Mouse (Mus musculus) MEL (cell line): ENCODE measurements around the gene Rasgef1b. TPM values are rescaled to one million over a fixed set of nuclear protein-coding genes. Genes with fewer than 3 reads are reported as not detected.

Source experiments
- DNase-seq: peaks from one replicate; pipeline ENCODE4 v3.0.0; 2011; ENCODE audit warnings: low read depth, low spot score
- H3K27ac ChIP-seq: 2 replicates; pipeline ENCODE4 v1.5.1; 2012; ENCODE audit warnings: low read depth, mild to moderate bottlenecking, control low read depth, low read length, moderate library complexity; ENCODE audit not compliant: control insufficient read depth
- H3K27me3 ChIP-seq, 2 experiments: fragments of 150-350 bp in 1 of 2; sonication (generic) in 1 of 2; 2 replicates each; pipeline ENCODE4 v1.6.1; 2012; ENCODE audit warnings: low read length in 2 of 2, mild to moderate bottlenecking in 2 of 2, improper control_type of control experiment in 1 of 2, moderate library complexity in 1 of 2; ENCODE audit not compliant: insufficient read depth in 2 of 2, control insufficient read depth in 1 of 2
- H3K36me3 ChIP-seq, 2 experiments: 2 replicates each; pipeline ENCODE4 v1.6.1; 2012 to 2014; ENCODE audit warnings: low read length in 2 of 2, improper control_type of control experiment in 1 of 2, inconsistent platforms in 1 of 2, mild to moderate bottlenecking in 1 of 2; ENCODE audit not compliant: insufficient read depth in 2 of 2, control insufficient read depth in 1 of 2
- H3K4me1 ChIP-seq, 2 experiments: fragments of 150-350 bp in 1 of 2; sonication (generic) in 1 of 2; 2 replicates each; pipeline ENCODE4 v1.6.1; 2012; ENCODE audit warnings: low read length in 2 of 2, improper control_type of control experiment in 1 of 2, mild to moderate bottlenecking in 1 of 2; ENCODE audit not compliant: insufficient read depth in 2 of 2, control insufficient read depth in 1 of 2
- H3K4me3 ChIP-seq, 2 experiments: fragments of 150-350 bp in 1 of 2; sonication (generic) in 1 of 2; 2 replicates each; pipeline ENCODE4 v1.5.1; 2012; ENCODE audit warnings: low read depth in 2 of 2, low read length in 2 of 2, mild to moderate bottlenecking in 2 of 2, moderate library complexity in 2 of 2, control low read depth in 1 of 2, improper control_type of control experiment in 1 of 2; ENCODE audit not compliant: control insufficient read depth in 1 of 2, insufficient read depth in 1 of 2
- H3K79me2 ChIP-seq: 2 replicates; pipeline ENCODE4 v1.6.1; 2012; ENCODE audit warnings: mild to moderate bottlenecking, low read length, moderate library complexity; ENCODE audit not compliant: control insufficient read depth, poor library complexity, insufficient read depth
- H3K9ac ChIP-seq: 2 replicates; pipeline ENCODE4 v1.6.1; 2012; ENCODE audit warnings: low read depth, mild to moderate bottlenecking, control low read depth, low read length, moderate library complexity; ENCODE audit not compliant: control insufficient read depth, poor library complexity, severe bottlenecking
- H3K9me3 ChIP-seq: fragments of 150-350 bp; sonication (generic); replicated peaks from 2 replicates; pipeline ENCODE4 v1.6.1; 2012; ENCODE audit warnings: mild to moderate bottlenecking, low read length, improper control_type of control experiment, moderate library complexity; ENCODE audit not compliant: insufficient read depth
- BHLHE40 ChIP-seq: IDR thresholded peaks from 2 replicates; pipeline ENCODE4 v1.6.1; 2012; ENCODE audit warnings: low read depth, mild to moderate bottlenecking, inconsistent platforms, low read length, improper control_type of control experiment, borderline replicate concordance
- CHD1 ChIP-seq: IDR thresholded peaks from 2 replicates; pipeline ENCODE4 v1.6.1; 2012; ENCODE audit warnings: low read depth, mild to moderate bottlenecking, inconsistent platforms, low read length, improper control_type of control experiment
- CTCF ChIP-seq, 3 experiments: IDR thresholded peaks in 2 of 3; conservative IDR thresholded peaks in 1 of 3; 2 replicates each; pipeline ENCODE4 v1.5.1; 2011 to 2012; ENCODE audit warnings: low read length in 3 of 3, low read depth in 2 of 3, mild to moderate bottlenecking in 2 of 3, improper control_type of control experiment in 1 of 3, inconsistent platforms in 1 of 3, mixed read lengths in 1 of 3, moderate library complexity in 1 of 3; ENCODE audit not compliant: control insufficient read depth in 1 of 3, insufficient read depth in 1 of 3, poor library complexity in 1 of 3, severe bottlenecking in 1 of 3
- EP300 ChIP-seq, 2 experiments: IDR thresholded peaks; 2 replicates each; pipeline ENCODE4 v1.6.1; 2011; ENCODE audit warnings: improper control_type of control experiment in 2 of 2, low read length in 2 of 2, low read depth in 1 of 2, mild to moderate bottlenecking in 1 of 2
- JUND ChIP-seq: IDR thresholded peaks from 2 replicates; pipeline ENCODE4 v1.6.1; 2011; ENCODE audit warnings: low read depth, mild to moderate bottlenecking, improper control_type of control experiment, low read length
- KAT2A ChIP-seq: conservative IDR thresholded peaks from 2 replicates; pipeline ENCODE4 v1.6.1; 2012; ENCODE audit warnings: low read depth, low read length, improper control_type of control experiment, inconsistent platforms
- MAFK ChIP-seq: IDR thresholded peaks from 2 replicates; pipeline ENCODE4 v1.6.1; 2011; ENCODE audit warnings: low read depth, mild to moderate bottlenecking, low read length, improper control_type of control experiment, borderline replicate concordance
- MAX ChIP-seq: IDR thresholded peaks from 2 replicates; pipeline ENCODE4 v1.6.1; 2011; ENCODE audit warnings: low read length, improper control_type of control experiment
- MAZ ChIP-seq: IDR thresholded peaks from 2 replicates; pipeline ENCODE4 v1.6.1; 2012; ENCODE audit warnings: low read depth, mild to moderate bottlenecking, inconsistent platforms, low read length, improper control_type of control experiment
- MEF2A ChIP-seq: IDR thresholded peaks from 2 replicates; pipeline ENCODE4 v1.6.1; 2014; ENCODE audit warnings: low read depth, mild to moderate bottlenecking, inconsistent platforms, low read length, improper control_type of control experiment; ENCODE audit not compliant: poor library complexity, insufficient replicate concordance, severe bottlenecking; ENCODE audit errors: extremely low read depth
- SIN3A ChIP-seq: IDR thresholded peaks from 2 replicates; pipeline ENCODE4 v1.6.1; 2012; ENCODE audit warnings: low read length, improper control_type of control experiment, inconsistent platforms
- SMC3 ChIP-seq: IDR thresholded peaks from 2 replicates; pipeline ENCODE4 v1.6.1; 2011; ENCODE audit warnings: low read depth, low read length, improper control_type of control experiment
- TAL1 ChIP-seq: IDR thresholded peaks from 2 replicates; pipeline ENCODE4 v1.6.1; 2012; ENCODE audit warnings: mild to moderate bottlenecking, inconsistent platforms, low read length, moderate library complexity, mixed read lengths
- TBP ChIP-seq: IDR thresholded peaks from 2 replicates; pipeline ENCODE4 v1.8.0; 2011; ENCODE audit warnings: low read depth, low read length, improper control_type of control experiment
- UBTF ChIP-seq: IDR thresholded peaks from 2 replicates; pipeline ENCODE4 v1.6.1; 2012; ENCODE audit warnings: low read depth, mild to moderate bottlenecking, inconsistent platforms, low read length, improper control_type of control experiment, moderate library complexity, borderline replicate concordance; ENCODE audit not compliant: insufficient read depth
- USF1 ChIP-seq: IDR thresholded peaks from 2 replicates; pipeline ENCODE4 v1.6.1; 2014; ENCODE audit warnings: low read depth, mild to moderate bottlenecking, inconsistent platforms, low read length, improper control_type of control experiment, moderate library complexity
- ZMIZ1 ChIP-seq: IDR thresholded peaks from 2 replicates; pipeline ENCODE4 v1.6.1; 2012; ENCODE audit warnings: low read depth, mild to moderate bottlenecking, inconsistent platforms, low read length, improper control_type of control experiment, moderate library complexity
- ZNF384 ChIP-seq: IDR thresholded peaks from 2 replicates; pipeline ENCODE4 v1.6.1; 2012; ENCODE audit warnings: low read depth, mild to moderate bottlenecking, inconsistent platforms, low read length, improper control_type of control experiment
- polyA plus RNA-seq, 2 experiments: library from polyadenylated mRNA; stranded (reverse) in 1 of 2; unstranded in 1 of 2; fragments of >175 nt in 1 of 2; fragments of >200 nt in 1 of 2; gene quantifications; 2 replicates each; pipeline versions ENCODE4 v1.2.1 to v1.2.4; 2012; ENCODE audit warnings: low replicate concordance in 2 of 2, low read depth in 1 of 2; ENCODE audit not compliant: insufficient read length in 2 of 2, insufficient read depth in 1 of 2, missing spikeins in 1 of 2
- total RNA-seq: library from RNA; depleted of rRNA; stranded (reverse); fragments of 300-350 nt; gene quantifications from 2 replicates; pipeline ENCODE4 v1.2.3, GENCODE M21; 2012

Rasgef1b gene
- total and polyA plus RNA-seq, 3 experiments: not detected

GRCm38 (mm10) chr5:99515764-99516163 is 213.1 kb downstream of the Rasgef1b start:
- Histone ChIP-seq H3K9ac (no peak overlapping the region), H3K27me3 (no peaks in the 10 kb centered on the region), H3K27ac (no peak overlapping the region), H3K36me3 (no peaks in the 10 kb centered on the region), H3K4me1 (no peaks in the 10 kb centered on the region), H3K4me3 (no peak overlapping the region), H3K9me3 (no peaks in the 10 kb centered on the region), H3K79me2 (no peaks in the 10 kb centered on the region)
- TF ChIP-seq UBTF (no peak), MAX (no peak), TBP (no peak), SMC3 (no peak), ZMIZ1 (no peak), KAT2A (no peak), ZNF384 (no peak), USF1 (no peak), EP300 (IDR thresholded peaks at IDR 0.05; ENCODE audit: low read depth in 1 of 2, low read length in 2 of 2) (no peak), MAFK (no peak), MEF2A (no peak), SIN3A (no peak), TAL1 (no peak), CTCF (IDR thresholded peaks at IDR 0.05 in 2 of 3, conservative IDR thresholded peaks at IDR 0.05 in 1 of 3; ENCODE audit: control insufficient read depth in 1 of 3, insufficient read depth in 1 of 3, low read depth in 2 of 3, low read length in 3 of 3, poor library complexity in 1 of 3, severe bottlenecking in 1 of 3) (no peak), CHD1 (no peak)
- no peak for DNase-seq

- no peak overlapping the region for H3K9ac ChIP-seq
- no peak overlapping the region for H3K4me3 ChIP-seq
- DNase-seq: no peak
- H3K36me3 ChIP-seq: no peaks in the 10 kb centered on the region
- H3K79me2 ChIP-seq: no peaks in the 10 kb centered on the region
- no peak for TF ChIP-seq TAL1
- no peak for TF ChIP-seq EP300 (IDR thresholded peaks at IDR 0.05; ENCODE audit: low read depth in 1 of 2, low read length in 2 of 2)
- TF ChIP-seq BHLHE40: no peak
- no peak for TF ChIP-seq MAZ
- no peak for TF ChIP-seq JUND
- no peaks in the 10 kb centered on the region for H3K4me1 ChIP-seq
- H3K27me3 ChIP-seq: no peaks in the 10 kb centered on the region
- H3K9me3 ChIP-seq: no peaks in the 10 kb centered on the region
- no peak overlapping the region for H3K27ac ChIP-seq
These were observed 215.5 kb downstream of the Rasgef1b start for GRCm38 (mm10) chr5:99513209-99513880.
